Mouse (Mus musculus) brain, embryonic 14.5 days (tissue): ENCODE measurements around the gene Dhrs7. TPM values are rescaled to one million over a fixed set of nuclear protein-coding genes. Genes with fewer than 3 reads are reported as not detected.

Experiments used
- DNase-seq: peaks from one replicate; pipeline ENCODE4 v3.0.0-alpha.2; 2011; ENCODE audit warnings: low read depth
- CTCF ChIP-seq: fragments of 200-500 bp; IDR thresholded peaks from 2 replicates; pipeline ENCODE4 v1.5.1; 2012; ENCODE audit warnings: inconsistent platforms, mild to moderate bottlenecking, moderate library complexity, borderline replicate concordance; ENCODE audit not compliant: insufficient read depth, insufficient read length; ENCODE audit errors: extremely low read depth
- POLR2A ChIP-seq: fragments of 200-500 bp; IDR thresholded peaks from 2 replicates; pipeline ENCODE4 v1.6.1; 2012; ENCODE audit warnings: mild to moderate bottlenecking, inconsistent platforms, borderline replicate concordance; ENCODE audit not compliant: poor library complexity, insufficient read depth, insufficient read length, severe bottlenecking; ENCODE audit errors: extremely low read depth
- polyA plus RNA-seq: library from polyadenylated mRNA; depleted of rRNA; stranded (reverse); fragments of >200 nt; gene quantifications from 2 replicates; pipeline ENCODE4 v1.2.3, GENCODE M21; 2012; rRNA removed

Dhrs7 gene
- polyA plus RNA-seq, 1 experiment = 6.8 TPM

DNA sequence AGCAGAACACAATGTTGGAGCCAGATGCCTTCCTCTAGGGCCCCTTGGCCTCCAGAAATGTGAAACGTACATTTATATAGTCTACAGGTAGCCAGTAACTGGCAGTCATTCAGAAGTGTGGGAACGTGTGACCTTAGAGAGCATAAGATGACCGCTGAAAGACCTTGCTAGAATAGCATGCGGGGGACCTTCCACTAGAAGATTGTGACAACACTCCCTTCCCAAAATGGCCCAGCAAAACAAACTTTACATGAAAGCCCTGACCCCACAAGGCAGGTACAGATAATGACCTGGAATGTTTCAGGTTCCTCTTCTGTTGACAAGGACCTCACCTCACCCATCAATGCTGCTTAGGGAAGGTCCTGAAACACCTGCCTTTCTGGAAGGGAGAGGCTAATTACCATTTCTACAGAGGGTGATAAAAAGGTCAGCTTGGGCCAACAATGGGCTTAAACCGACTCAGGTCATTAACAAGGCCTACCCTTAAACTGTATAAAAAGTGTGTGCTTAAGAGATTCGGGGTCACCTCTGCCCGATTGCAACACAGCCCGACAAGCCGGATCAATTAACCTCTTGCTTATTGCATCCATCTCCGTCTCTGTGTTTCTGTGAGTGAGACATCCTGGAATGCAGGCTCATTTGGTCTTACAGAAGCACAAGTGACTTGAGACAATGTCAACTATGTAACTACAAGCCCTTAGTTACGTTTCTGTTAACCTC lies 14.9 kb downstream of the Dhrs7 start, which contains the start of gene Gm4756:
TSS of gene Gm4756 (minus strand) at position 51 of the 720 bp plus-strand sequence.
- DNase-seq = no peak
- no peak for TF ChIP-seq POLR2A

DNA sequence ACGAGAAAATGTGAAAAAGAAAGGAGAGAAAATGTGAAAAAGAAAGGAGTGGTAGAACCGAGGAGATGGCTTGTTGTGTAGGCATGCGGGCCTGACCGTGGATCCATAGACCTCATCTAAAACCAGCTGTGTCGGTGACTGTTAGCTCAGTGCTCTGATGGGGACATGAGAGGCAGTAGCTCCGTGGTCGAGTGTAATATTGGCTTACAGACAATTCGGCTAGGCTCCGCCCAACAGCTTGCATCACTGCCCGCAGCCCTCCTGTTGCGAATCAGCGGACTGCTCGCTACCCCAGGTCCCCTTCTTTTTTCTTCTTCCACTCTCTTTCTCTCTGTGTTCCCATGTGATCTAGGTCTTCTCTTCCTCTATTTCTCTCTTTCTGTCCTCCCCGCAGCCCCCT lies 15.8 kb downstream of the Dhrs7 start:
- TF ChIP-seq POLR2A = no peak
- TF ChIP-seq CTCF = no peak
- DNase-seq = no peak

DNA sequence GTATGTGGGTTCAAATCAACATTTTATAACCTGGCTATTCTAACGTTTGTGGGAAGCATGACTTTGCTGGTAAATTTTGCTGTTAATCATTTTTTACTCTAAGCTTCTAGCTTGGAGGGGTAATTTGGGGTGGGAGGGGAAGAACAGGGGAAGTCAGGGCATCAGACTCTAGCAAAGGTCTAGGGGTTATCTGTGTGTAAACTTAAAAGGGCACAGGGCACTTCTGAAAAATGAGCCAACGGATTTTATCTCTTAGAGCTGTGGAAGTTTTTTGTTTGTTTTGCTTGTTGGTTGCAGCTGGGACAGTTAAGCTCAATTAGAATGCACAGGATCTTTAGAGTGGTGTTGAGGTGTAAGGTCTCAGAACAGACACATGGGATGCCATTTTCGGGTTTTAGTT lies 26.7 kb downstream of the Dhrs7 start:
- no peak for DNase-seq
- no peak for TF ChIP-seq POLR2A
- no peak for TF ChIP-seq CTCF

DNA sequence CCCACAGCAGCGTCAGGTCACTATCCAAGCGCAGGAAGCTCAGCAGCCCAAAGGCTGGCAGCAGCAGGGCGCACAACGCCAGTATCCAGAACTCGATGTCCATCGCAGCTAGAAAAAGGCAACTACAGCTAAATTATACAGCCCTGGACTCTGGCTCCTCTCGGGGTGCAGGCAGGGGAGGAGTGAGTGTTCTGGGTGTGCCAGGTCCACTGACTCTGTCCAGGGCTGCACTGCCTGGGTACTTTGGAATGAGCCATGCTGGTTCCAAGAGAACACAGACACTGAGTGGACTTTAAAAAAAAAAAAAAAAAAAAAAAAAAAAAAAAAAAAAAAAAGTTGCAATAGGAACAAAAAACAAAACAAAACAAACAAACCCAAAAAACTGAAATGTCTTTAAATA lies 36.0 kb downstream of the Dhrs7 start:
- DNase-seq = no peak
- TF ChIP-seq POLR2A = no peak
- no peak for TF ChIP-seq CTCF

DNA sequence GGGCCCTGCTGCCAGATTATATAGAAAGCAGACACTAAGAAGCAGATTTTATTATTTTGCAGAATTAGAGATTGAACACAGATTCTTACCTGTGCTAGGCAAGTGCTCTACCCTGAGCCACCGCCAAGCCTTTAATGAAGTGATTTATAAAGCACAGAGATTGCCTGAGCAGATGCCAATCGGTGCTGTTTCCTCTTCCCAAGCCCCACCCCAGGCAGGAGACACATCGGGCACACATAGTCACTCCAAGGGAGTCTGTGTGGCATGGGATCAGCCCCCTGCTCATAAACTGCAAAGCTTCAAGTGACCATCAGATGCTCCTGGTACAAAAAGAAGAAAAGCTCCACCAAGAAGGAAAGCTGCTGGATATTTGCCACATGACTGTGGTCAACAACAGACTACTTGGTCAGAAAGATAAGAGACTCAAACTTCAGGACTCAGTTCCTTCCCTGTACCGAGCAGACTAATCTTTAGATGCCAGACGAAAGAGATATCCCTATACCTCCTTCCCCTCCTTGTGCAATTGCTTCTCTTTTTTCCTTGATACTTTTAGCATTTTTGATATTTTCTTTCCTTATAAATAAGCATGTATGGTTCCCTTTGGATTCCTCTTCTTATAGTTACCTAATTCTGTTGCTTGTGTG lies 41.7 kb downstream of the Dhrs7 start:
- TF ChIP-seq CTCF (no peak), POLR2A (no peak)
- no peak for DNase-seq

DNA sequence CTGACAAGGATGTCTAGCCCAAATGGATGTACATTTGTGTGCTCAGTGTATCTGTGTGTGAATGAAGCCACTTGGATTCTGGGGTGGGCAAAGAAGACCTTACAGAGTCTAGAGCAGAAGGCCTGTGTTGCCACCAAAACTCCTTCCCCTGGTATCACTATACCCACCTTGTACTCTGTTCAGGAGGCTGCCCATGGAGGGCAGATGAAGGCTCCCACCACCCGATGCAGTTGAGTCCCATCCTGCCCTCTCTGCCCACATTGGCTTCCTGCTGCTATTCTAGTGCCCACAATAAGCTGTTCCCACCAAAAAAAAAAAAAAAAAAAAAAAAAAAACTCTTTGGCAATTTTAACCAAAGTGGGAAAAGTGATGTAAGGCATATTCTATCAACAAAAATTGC lies 43.3 kb downstream of the Dhrs7 start:
- no peak for TF ChIP-seq CTCF
- TF ChIP-seq POLR2A = no peak
- DNase-seq = no peak

DNA sequence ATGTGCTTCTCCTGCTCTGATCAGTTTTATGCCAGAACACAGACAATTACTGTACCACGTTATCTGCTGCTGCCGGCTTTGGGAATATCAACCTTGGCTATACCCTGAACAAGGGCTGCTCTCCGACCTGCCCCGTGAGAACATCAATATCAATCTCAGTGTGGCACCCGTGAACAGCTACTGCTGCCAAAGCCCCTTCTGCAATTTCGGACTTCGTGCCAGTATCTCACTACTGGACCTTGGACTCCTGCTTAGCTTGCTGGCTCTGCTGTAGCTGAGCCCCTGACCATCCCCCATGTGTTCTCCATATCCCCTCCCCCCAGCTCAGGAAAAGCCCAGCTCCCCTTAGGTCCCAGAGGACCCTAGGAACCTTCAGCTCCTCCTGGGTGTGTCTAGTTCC lies 43.9 kb downstream of the Dhrs7 start:
- DNase-seq = no peak
- no peak for TF ChIP-seq POLR2A
- TF ChIP-seq CTCF = no peak

DNA sequence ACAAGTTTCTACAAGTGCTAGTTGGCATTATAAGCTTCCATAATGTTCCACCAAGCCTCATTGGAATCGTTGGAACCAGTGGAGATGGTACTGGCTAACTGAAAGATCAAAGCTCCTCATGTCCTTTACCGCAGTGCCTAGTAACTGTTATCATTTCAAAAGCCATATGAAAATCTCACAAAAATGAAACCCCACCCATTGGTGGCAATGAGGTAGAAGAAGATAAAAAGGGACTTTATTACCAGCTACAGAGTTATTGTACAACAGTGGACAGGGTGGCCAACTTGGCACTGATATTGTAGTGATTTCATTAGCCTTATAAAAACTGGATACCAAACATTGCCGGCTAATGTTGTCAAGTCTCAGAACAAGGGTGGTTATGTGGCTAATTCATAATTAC lies 52.7 kb downstream of the Dhrs7 start:
- DNase-seq = no peak
- no peak for TF ChIP-seq CTCF
- TF ChIP-seq POLR2A = no peak

Other genes starting within 250 kb of the Dhrs7 start
- gene Lrrc9, start 223.0 kb downstream of the Dhrs7 start, polyA plus RNA-seq = 3.0 and 3.1 TPM in 2 replicates
- gene Pcnx4, start 128.5 kb downstream of the Dhrs7 start, polyA plus RNA-seq = 15.7 and 17.7 TPM in 2 replicates
- gene Gm4756, start 15.2 kb downstream of the Dhrs7 start, polyA plus RNA-seq = not detected in 2 replicates
- gene Ppm1a, start 92.5 kb upstream of the Dhrs7 start, polyA plus RNA-seq = 113 and 137 TPM in 2 replicates